Mouse (Mus musculus) central nervous system, embryonic 18 days (tissue): ENCODE measurements around the gene Klhl4. TPM values are rescaled to one million over a fixed set of nuclear protein-coding genes. Genes with fewer than 3 reads are reported as not detected.

Experiments
- polyA plus RNA-seq: library from polyadenylated mRNA; depleted of rRNA; stranded (reverse); fragments of >200 nt; gene quantifications from 2 replicates; pipeline ENCODE4 v1.2.3, GENCODE M21; 2012; rRNA removed

Gene Klhl4
- 5.6 and 5.8 TPM in 2 replicates for polyA plus RNA-seq

DNA sequence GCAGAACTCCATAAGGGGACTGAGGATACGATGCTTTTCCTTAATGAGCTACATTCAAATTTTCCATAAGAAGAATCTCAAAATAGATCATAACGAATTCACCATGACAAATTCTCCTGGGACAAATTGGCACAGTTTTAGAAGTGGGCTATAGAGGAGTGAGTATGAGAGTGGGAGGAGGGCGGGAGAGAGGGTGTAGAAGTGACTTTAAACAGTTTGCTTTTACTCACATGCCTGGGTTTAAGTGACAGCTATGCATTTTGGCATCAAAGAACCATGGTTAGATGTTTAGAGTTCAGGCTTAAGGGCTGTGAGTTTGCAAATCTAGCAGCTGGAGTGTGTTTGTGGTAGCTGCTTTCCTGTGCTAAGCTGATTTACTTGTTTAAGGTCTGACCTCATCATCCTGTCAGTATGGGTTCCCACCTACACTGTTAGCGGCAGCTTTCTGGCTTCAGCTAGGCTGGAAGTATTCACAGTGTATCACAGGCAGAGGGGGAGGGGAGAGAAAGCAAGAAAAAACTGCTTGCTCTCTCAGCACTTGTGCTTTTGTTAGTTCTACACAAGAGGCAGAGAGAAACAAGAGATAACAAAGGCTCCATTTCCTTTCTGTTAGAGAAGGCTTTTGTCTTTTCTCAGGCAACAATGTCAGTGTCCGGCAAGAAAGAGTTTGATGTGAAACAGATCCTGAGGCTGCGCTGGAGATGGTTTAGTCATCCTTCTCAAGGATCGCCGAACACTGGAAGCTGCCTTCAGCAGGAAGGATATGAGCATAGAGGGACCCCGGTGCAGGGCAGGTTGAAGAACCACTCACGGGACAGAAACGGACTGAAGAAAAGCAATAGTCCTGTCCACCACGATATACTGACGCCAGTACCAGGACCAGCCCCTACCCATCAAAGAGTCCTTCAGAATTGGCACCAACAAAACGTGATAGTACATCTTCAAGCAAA is at the start of gene Klhl4:
Klhl4 (plus strand) TSS at position 552 of the 950 bp plus-strand sequence.

